Mouse (Mus musculus) heart, postnatal 0 days (tissue): ENCODE results near the gene 0610012G03Rik.

Source experiments
- CTCF ChIP-seq: IDR thresholded peaks from 2 replicates; pipeline ENCODE4 v1.5.1; 2016; ENCODE audit warnings: antibody characterized with exemption, control low read depth, low read depth
- EP300 ChIP-seq: IDR thresholded peaks from 2 replicates; pipeline ENCODE4 v1.6.1; 2016; ENCODE audit warnings: antibody characterized with exemption, low read depth

DNA sequence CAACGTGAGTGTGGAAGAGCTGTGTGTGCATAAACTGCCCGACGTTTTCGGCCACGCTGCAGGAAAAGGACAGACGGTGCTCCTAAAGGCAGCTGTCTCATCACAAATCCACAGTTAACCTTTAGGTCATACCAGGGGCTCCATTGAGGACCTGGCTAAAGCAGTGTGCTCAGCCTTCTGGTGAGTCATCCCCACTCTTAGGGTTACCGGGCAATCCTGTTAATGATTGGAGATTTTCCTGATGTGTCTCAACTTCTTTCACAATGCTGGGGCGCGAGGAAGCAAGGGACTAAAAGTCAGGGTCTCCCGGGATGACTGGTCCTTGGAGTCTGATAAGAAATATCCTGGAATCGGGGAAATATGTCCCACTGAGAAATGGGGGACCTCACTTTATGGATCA, 30.5 kb downstream of the 0610012G03Rik start:
- no peak for TF ChIP-seq CTCF
- no peak for TF ChIP-seq EP300
